Comparison of ENCODE assay signal across 19 mouse cellular contexts in genomic region chr17:28281866-28282441, GRCm38 (mm10).
"Had no signal": no experiment of that assay in that cellular context is flagged by ENCODE, and none has a peak within 500 bp of the region (broad histone marks: within the 10 kb centered on the region; RNA-seq: fewer than 3 reads in every experiment).

No protein-coding gene starts in this region.

- H3K9ac ChIP-seq: kidney, embryonic 15.5 days; limb, embryonic 13.5 days; liver, embryonic 12.5 days; liver, embryonic 15.5 days; lung, embryonic 15.5 days; midbrain, embryonic 13.5 days; stomach, embryonic 15.5 days had no signal

- H3K27me3 ChIP-seq: kidney, embryonic 15.5 days; limb, embryonic 13.5 days; liver, embryonic 12.5 days; liver, embryonic 15.5 days; lung, embryonic 15.5 days; midbrain, embryonic 13.5 days; stomach, embryonic 15.5 days had no signal

- H3K27ac ChIP-seq: layer of hippocampus, adult 2 months; limb, embryonic 13.5 days; liver, embryonic 12.5 days; liver, embryonic 15.5 days; lung, embryonic 15.5 days; midbrain, embryonic 13.5 days; stomach, embryonic 15.5 days had no signal

- H3K36me3 ChIP-seq: kidney, embryonic 15.5 days; liver, embryonic 15.5 days; lung, embryonic 15.5 days; midbrain, embryonic 13.5 days; stomach, embryonic 15.5 days had no signal

- H3K4me3 ChIP-seq: kidney, embryonic 15.5 days; layer of hippocampus, adult 2 months; limb, embryonic 10.5 days; limb, embryonic 13.5 days; liver, embryonic 12.5 days; liver, embryonic 15.5 days; lung, embryonic 15.5 days; midbrain, embryonic 13.5 days; stomach, embryonic 15.5 days had no signal

- H3K9me3 ChIP-seq: kidney, embryonic 15.5 days; limb, embryonic 10.5 days; limb, embryonic 13.5 days; liver, embryonic 12.5 days; liver, embryonic 15.5 days; lung, embryonic 15.5 days; midbrain, embryonic 13.5 days; stomach, embryonic 15.5 days had no signal

- ATAC-seq: liver, embryonic 12.5 days had no signal

- DNase-seq: kidney, adult 11 months; kidney, adult 8-10 months; kidney, postnatal 25 days; layer of hippocampus, adult 9-11 months; liver; lung, adult 18-20 months; lung, postnatal 10 days; lung, postnatal 36 days; thymus, adult 18-20 months; thymus, postnatal 36 days had no signal

- H3K4me2 ChIP-seq: kidney, embryonic 15.5 days; limb, embryonic 13.5 days; liver, embryonic 12.5 days; liver, embryonic 15.5 days; lung, embryonic 15.5 days; midbrain, embryonic 13.5 days; stomach, embryonic 15.5 days had no signal
